Mouse (Mus musculus): ENCODE data around the gene Lzts2. TPM values are rescaled to one million over a fixed set of nuclear protein-coding genes. Genes with fewer than 3 reads are reported as not detected.
"Not testable (repeated sequence)": the region's sequence is repeated elsewhere in the genome, so short reads cannot be mapped to it uniquely, and the experiment has no call there.

Lzts2 gene
- polyA plus RNA-seq, 2 experiments from 2014 or later: 0.54 to 1.6 TPM

GRCm38 (mm10) chr19:45025937-45026568 is 11.8 kb downstream of the Lzts2 start:
- ATAC-seq: no peak

GRCm38 (mm10) chr19:45026958-45027670 is 12.9 kb downstream of the Lzts2 start:
- no peak for ATAC-seq

GRCm38 (mm10) chr19:45027848-45028247 is 13.6 kb downstream of the Lzts2 start:
- ATAC-seq: no peak

DNA sequence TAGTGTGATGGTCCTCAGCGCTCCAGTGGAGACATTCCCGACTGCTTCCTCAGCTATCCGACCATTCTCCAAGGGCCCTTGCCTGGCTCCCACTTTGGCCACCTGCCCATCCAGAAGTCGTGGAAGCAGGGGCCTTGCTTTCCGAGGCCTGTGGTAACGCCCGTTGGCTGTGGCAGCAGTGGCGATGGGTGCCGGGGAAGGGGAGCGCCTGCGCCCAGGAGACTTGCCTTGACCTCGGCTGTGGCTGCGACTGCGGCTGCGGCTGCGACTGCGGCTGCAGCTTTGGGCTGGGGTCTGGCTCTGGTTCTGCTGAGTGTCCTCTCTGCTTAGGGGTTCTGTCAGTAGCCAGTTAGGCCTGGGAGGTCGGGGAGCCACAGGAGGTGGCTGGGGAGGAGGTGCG is 14.5 kb downstream of the Lzts2 start:
- no peak for ATAC-seq

DNA sequence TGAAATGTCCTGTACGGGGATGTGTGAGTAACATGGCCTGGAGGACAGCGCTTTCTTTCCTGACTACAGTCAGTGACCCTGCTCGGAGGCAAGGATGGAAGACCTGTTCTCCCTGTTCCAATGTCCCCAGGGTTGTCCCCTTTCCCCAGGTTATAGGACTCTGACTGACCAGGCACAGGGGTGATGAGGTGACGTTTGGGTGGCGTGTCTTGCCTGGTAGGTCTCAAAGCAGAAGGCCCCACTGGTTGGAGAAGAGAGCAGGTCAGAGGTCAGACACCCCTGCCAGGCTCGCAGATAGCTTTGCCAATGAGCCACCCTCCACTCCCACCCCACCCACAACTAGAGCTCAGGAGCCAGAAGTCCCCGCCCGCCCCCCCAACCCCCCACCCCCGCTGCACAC is 15.4 kb downstream of the Lzts2 start:
- ATAC-seq: no peak

DNA sequence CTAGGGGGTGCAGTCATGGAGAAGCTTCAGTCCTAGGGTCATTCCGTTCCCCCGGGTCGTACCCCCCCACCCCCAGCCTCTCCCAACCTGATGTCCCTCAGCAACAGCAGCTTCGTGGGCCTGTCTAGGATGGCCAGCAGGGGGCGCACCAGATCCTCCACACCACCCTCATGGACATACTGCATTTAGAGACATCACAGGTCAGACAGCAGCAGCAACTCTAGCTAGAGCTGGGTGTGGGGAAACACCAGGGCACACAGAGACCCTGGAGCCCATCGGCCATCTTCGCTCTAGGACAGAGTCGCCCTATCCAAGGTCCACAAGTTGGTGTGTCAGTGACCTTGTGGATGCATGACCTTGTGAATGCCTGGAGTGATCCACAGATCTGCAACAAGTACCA is 15.9 kb downstream of the Lzts2 start:
- ATAC-seq: peak; percentile 36

DNA sequence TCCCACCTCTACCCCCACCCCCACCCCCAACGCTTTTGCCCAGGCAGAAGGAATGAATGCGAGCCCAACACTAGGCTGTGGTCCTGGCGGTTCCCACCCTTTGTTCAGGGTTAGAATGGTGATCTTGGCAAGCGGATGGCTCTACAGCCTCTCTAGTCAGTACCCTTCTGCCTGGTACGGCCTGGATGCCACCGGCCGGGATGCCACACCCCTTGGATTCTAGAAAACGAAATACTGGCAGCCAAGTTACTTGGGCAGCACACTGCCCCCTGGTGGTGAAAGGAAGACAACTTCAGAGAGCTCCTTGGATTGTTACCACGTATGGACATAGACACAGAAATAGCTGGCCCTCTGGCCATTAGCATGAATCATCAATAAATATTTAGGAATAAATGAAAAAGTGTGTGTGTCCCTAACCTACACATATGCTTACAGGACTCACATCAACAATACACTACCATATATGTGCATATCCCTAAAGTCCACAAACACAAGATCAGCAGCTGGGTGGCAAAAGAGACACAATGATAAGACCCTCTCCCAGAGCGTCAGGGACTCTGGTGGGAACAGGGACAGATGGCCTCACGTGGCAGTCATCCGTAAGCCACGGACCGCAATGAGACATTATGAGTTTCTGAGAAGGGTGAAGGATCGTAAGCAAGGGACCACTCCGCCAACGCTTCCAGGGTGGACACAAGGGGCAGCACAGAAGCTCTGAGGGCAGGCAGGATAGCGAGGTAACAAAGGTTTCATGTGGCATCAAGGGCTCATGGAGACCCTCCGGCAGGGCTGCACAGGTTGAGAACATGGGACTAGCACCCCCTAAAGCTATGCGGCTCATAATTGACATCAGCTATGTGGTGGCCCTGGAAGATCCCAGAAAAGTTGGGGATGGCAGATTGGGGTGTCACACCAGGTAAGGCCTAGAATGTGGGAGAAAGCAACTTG is 16.8 kb downstream of the Lzts2 start:
- ATAC-seq: peak; percentile 44

DNA sequence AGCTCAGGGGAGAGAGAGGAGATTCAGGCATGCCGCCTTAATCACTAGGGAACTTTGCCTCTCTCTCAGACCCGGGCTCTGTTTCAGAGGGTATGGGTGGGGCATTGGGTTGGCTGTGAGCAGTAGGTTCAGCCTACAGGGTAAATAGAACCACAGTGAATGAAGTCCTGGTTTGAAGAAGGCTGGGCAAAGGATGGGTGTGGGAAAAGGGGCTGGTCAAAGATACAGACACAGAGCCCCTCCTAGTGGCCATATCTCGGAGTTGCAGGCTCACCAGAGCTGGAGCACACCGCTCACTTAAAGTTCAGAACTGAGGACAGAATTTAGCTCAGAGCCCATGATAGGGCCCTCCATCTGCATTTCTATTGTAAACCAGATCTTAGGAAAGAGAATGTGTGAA is 17.6 kb downstream of the Lzts2 start:
- peak; percentile 68 for ATAC-seq

- peak; percentile 66 for ATAC-seq
These were observed 18.5 kb downstream of the Lzts2 start for GRCm38 (mm10) chr19:45032570-45033332.

DNA sequence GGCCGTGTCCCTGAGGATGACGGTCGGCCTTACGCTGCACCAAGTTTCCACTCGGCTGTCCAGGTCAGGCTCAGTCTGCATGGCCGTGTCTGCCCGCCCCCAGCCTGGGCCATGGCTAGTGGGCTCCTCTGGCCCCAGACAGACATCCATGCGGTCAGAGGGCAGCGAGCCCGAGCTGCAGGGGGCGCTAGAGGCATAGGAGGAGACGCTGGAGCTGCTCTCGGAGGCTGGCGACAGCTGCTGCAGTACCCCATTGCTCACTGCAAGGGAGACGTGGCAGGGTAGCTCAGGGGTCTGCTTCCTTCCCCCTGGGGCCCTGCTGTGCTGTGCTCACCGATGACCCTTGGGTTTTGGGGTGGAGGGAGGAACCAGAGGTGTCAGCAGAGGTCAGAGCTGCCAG is 22.7 kb downstream of the Lzts2 start:
- ATAC-seq: no peak

- not testable (repeated sequence) for ATAC-seq
These were observed 24.0 kb downstream of the Lzts2 start for GRCm38 (mm10) chr19:45038198-45038597.

DNA sequence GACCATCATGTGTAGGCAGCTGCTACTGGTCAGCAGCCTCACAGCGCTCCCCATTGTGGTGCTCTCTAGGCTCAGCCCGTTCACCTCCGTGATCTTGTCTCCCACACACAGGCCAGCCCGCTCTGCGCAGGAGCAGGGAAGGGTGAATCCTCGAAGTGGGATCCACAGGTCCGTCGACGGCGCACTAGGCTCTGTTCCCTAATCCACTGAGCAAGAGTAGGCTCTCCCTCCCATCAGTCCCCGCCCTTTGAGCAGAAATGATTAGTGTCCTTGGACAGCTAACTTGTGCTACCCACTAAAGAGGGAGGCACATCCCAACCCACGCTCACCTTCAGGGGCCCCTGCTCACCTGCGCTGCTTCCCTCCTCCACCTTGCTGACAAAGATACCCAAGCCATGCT is 26.0 kb downstream of the Lzts2 start:
- no peak for ATAC-seq

DNA sequence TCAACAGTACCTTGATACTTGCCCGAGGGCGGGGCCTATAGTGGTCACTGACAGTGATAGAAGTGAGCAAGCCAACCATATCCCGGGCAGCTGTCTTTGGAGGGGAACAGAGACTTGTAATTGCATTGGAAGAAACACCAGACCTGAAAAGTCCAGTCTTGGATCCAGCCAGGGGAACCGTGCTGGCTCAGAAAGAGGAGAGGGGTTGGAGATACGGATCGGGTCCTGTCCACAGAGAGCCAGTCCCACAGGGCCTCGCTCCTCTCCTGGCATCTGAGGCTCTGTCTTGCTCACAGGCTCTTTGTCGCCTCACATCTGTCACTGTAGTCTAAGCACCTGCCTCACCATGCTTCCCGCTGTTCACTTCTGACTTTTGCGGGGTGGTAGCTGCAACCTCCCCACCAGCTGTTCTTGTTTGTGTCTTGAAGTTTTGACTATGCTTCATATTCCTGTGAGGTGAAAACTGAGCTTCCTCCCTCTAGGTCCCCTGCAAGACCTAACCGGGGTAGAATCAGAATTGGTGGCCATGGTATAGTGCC is 30.2 kb downstream of the Lzts2 start:
- ATAC-seq: no peak

DNA sequence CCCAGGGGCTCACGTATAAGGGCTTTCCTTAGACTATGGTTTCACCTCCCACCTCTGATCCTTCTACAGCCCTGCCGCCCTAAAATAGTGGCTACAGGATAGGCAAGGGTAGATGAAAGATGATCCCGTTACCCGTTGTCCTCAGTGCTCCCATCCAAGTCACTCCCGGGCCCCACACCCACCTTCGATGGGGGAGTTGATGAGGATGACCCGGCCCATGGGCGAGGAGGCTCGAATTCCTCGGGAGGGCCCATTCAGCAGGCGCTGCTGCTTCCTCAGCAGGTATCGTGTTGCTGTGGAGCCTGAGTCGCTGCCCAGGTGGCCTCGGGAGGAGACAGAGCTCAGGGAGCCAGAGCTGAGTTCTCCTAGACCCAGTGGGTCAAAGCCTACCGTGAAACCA is 31.0 kb downstream of the Lzts2 start:
- no peak for ATAC-seq

GRCm38 (mm10) chr19:45045651-45046050 is 31.4 kb downstream of the Lzts2 start, which contains the start of gene Pdzd7:
Gene Pdzd7, minus strand, starts transcription at chr19:45045717.
- no peak for ATAC-seq

- peak; percentile 36 for ATAC-seq
These were observed 32.5 kb downstream of the Lzts2 start for GRCm38 (mm10) chr19:45046523-45047321.

- peak; percentile 84 for ATAC-seq
These were observed 33.3 kb downstream of the Lzts2 start, which contains the start of gene Sfxn3 for GRCm38 (mm10) chr19:45047417-45047934. Gene Sfxn3, plus strand, starts transcription at chr19:45047503.

- peak; percentile 78 for ATAC-seq
These were observed 33.9 kb downstream of the Lzts2 start for GRCm38 (mm10) chr19:45047935-45048643.

DNA sequence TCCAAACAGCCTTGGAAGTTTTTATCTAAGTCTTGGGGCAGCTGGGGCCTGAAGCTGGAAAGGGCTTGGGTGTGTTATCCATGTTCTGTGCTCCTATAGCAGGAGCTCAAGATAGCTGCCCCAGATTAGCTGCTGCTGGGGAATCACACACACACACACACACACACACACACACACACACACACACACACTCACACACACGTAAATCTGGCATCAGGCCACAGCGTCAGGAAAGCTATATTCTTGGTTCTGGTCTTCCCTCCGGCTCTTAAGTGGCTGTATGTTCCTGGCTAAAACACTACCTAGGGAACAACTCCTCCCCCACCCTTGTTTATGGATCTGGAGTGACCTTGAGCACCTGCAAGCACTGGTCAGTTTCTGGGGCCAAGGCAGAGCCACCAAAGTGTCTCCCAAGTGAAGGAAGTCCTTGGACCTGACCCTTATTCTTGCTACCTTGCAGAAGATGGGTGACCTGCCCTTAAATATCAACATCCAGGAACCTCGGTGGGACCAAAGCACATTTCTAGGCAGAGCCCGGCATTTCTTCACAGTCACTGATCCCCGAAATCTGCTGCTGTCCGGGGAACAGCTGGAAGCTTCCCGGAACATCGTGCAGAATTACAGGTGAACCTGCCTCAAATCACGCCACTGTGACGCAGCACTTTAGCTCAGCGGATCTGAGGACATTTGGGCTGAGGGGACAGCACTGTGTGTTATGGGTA is 34.6 kb downstream of the Lzts2 start:
- ATAC-seq: no peak

- no peak for ATAC-seq
These were observed 35.3 kb downstream of the Lzts2 start for GRCm38 (mm10) chr19:45049523-45049922.

All from CD4-positive, CD25-positive, alpha-beta regulatory T cell, adult 4 months (primary cell).